Comparison of ENCODE assay signal across 8 mouse cellular contexts in genomic region chr9:20545151-20545550, GRCm38 (mm10). TPM values are rescaled to one million over a fixed set of nuclear protein-coding genes. Genes with fewer than 3 reads are reported as not detected.
DNase-seq lines count a peak whose midpoint lies in the region; TF ChIP-seq lines count a peak whose summit lies in the region.

No protein-coding gene starts in this region.

- peak overlapping the region; percentile 87 for H3K27ac ChIP-seq in gastrocnemius, adult 2 months

- TF ChIP-seq CTCF in gastrocnemius, adult 2 months (IDR thresholded peaks at IDR 0.05): peak; percentile 61

- intact Hi-C loops in gastrocnemius, adult 2 months (cut with DNase I): loop anchor here (2.0 kb wide), 1 partner anchor 36 kb away; the partner anchor contains the start of gene Zfp846
- intact Hi-C loops in gastrocnemius, postnatal 14 days (cut with DNase I; ENCODE audit: low total_unique reads): loop anchor here (5.0 kb wide), 1 partner anchor 78 kb away; no protein-coding TSS in a partner anchor

- peak overlapping the region; percentile 81 for H3K4me3 ChIP-seq in gastrocnemius, adult 2 months

- no peak for DNase-seq in gastrocnemius, adult 2 months
- no peak for DNase-seq in gastrocnemius, postnatal 14 days
- peak; percentile 47 to 75 for DNase-seq in cerebellum, postnatal 10 days
- peak; percentile 20 for DNase-seq in heart, adult 9 months (ENCODE audit: low spot score in 2 of 2)
- DNase-seq in kidney, adult 9 months: peak; percentile 78
- DNase-seq in lung, postnatal 25 days (ENCODE audit: low spot score): peak; percentile 83
- peak; percentile 11 for DNase-seq in testis, postnatal 14 days (ENCODE audit: low spot score)
- no peak for DNase-seq in thymus, adult 18-20 months

RNA-seq across cellular contexts. Expression of gene Zfp266, which starts 23.9 kb away (rescaled TPM):
- total RNA-seq in gastrocnemius, adult 2 months (2021): 10 to 100 TPM; 16.6 to 18.4 TPM
- 10 to 100 TPM; 22.2 to 22.6 TPM for total RNA-seq in gastrocnemius, postnatal 14 days (2021)

RNA-seq across cellular contexts. Expression of gene Zfp846, which starts 35.9 kb away (rescaled TPM):
- 1 to 10 TPM; 2.6 to 3.8 TPM for total RNA-seq in gastrocnemius, adult 2 months (2021)
- total RNA-seq in gastrocnemius, postnatal 14 days (2021): 1 to 10 TPM; 4.1 to 4.4 TPM

RNA-seq across cellular contexts. Expression of gene Zfp426, which starts 52.6 kb away (rescaled TPM):
- total RNA-seq in gastrocnemius, adult 2 months (2021): 10 to 100 TPM in 1 of 2 experiments, 1 to 10 TPM in 1; 8.5 to 10.2 TPM
- total RNA-seq in gastrocnemius, postnatal 14 days (2021): 1 to 10 TPM; 7.4 to 8.2 TPM

Comparison
In these comparisons a context has a peak if more than half of its experiments do, and no peak if none do; other contexts are left out.
1. DNase-seq: peak in cerebellum, postnatal 10 days (2 of 2), heart, adult 9 months (2 of 2), kidney, adult 9 months (single experiment), lung, postnatal 25 days (single experiment) and testis, postnatal 14 days (single experiment); none in gastrocnemius, adult 2 months (single experiment), gastrocnemius, postnatal 14 days (single experiment) and thymus, adult 18-20 months (0 of 2).